ENCODE assay signal across 8 mouse cellular contexts in the genomic region with DNA sequence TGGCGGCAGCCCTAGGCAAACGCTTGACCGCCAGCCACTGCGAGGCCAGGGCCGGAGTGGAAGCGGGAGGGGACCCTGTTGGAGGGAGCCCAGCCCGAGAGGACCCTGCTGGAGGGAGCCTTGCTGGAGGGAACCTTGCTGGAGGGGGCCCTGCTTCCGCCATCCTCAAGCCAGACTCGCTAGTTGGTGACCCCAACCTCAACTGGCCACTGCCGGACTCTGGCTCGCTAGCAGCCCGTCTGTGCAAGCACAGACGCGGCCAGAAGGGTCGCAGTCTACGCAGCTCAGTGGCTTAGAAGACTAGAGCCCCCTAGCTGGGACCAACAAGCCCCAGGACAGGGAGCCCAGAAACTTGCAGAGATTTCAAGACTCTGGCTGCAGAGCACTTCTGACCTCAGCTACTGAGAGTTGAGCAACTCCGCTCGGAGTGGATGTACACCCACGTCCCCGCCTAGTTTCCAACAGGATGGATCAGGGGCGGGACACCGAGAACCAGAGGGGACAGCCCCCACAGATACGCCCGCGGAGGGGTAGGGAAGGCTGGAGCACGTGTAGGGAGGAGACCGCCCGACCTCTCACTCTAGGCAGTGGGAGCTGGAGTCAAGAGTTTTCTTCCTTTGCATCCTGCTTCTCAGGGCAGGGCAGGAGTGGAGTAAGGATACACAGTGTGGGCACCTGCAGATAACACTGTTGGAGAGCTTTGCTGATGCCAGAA. TPM values are rescaled to one million over a fixed set of nuclear protein-coding genes. Genes with fewer than 3 reads are reported as not detected.
DNase-seq lines count a peak whose midpoint lies in the region; ATAC-seq lines count a peak whose summit lies in the region.

A gene (minus strand): TSS at position 346 of the 715 bp plus-strand sequence.

- DNase-seq in gastrocnemius, postnatal 10 days: peak; percentile 3
- no peak for DNase-seq in gastrocnemius, postnatal 25 days
- DNase-seq in ES-CJ7 (ENCODE audit: low read depth, low spot score): peak; percentile 63
- peak; percentile 15 for DNase-seq in forebrain, embryonic 14.5 days (ENCODE audit: low spot score)
- DNase-seq in neural tube, embryonic 11.5 days (ENCODE audit: low spot score): peak; percentile 57
- DNase-seq in frontal cortex, postnatal 36 days (ENCODE audit: low spot score in 2 of 2): no peak
- DNase-seq in left cerebral cortex, adult 11 months (ENCODE audit: low spot score): no peak

- no peaks in the 10 kb centered on the region for H3K9me3 ChIP-seq in forebrain, embryonic 14.5 days (replicated peaks; ENCODE audit: control insufficient read depth, low read length)
- H3K9me3 ChIP-seq in intestine, embryonic 15.5 days: no peaks in the 10 kb centered on the region
- no peaks in the 10 kb centered on the region for H3K9me3 ChIP-seq in neural tube, embryonic 11.5 days (ENCODE audit: control insufficient read depth, low read length)

- H3K9ac ChIP-seq in forebrain, embryonic 14.5 days (ENCODE audit: low read length): peak within 1 kb of the TSS; percentile 43; the same call in 1 of the 2 replicates
- no peak within 1 kb of the TSS for H3K9ac ChIP-seq in intestine, embryonic 15.5 days
- peak within 1 kb of the TSS; percentile 39 for H3K9ac ChIP-seq in neural tube, embryonic 11.5 days (ENCODE audit: low read length)

- peak within 1 kb of the TSS; percentile 68 for H3K4me2 ChIP-seq in forebrain, embryonic 14.5 days (ENCODE audit: low read length)
- H3K4me2 ChIP-seq in intestine, embryonic 15.5 days (replicated peaks): peak within 1 kb of the TSS; percentile 82
- H3K4me2 ChIP-seq in neural tube, embryonic 11.5 days (ENCODE audit: low read depth): peak within 1 kb of the TSS; percentile 75

- H3K36me3 ChIP-seq in forebrain, embryonic 14.5 days (ENCODE audit: control insufficient read depth, insufficient read depth, low read length): no peaks in the 10 kb centered on the region
- no peaks in the 10 kb centered on the region for H3K36me3 ChIP-seq in intestine, embryonic 15.5 days
- H3K36me3 ChIP-seq in neural tube, embryonic 11.5 days (ENCODE audit: control insufficient read depth, insufficient read depth, low read length): no peaks in the 10 kb centered on the region

- H3K27me3 ChIP-seq in forebrain, embryonic 14.5 days (replicated peaks; ENCODE audit: control insufficient read depth, insufficient read depth, low read length): no peaks in the 10 kb centered on the region
- H3K27me3 ChIP-seq in intestine, embryonic 15.5 days (replicated peaks): no peaks in the 10 kb centered on the region; the same call in 1 of the 2 replicates
- peaks cover 5% of the 10 kb centered on the region; the same call in 1 of the 2 replicates for H3K27me3 ChIP-seq in neural tube, embryonic 11.5 days (ENCODE audit: control insufficient read depth, insufficient read depth, low read length)

- peak within 1 kb of the TSS; percentile 39 for H3K4me3 ChIP-seq in forebrain, embryonic 14.5 days (ENCODE audit: low read depth, low read length)
- H3K4me3 ChIP-seq in intestine, embryonic 15.5 days (replicated peaks): peak within 1 kb of the TSS; percentile 33
- H3K4me3 ChIP-seq in neural tube, embryonic 11.5 days (ENCODE audit: low read depth, low read length): peak within 1 kb of the TSS; percentile 33

- peak; percentile 67; the same call in 1 of the 2 replicates for ATAC-seq in forebrain, embryonic 14.5 days
- peak; percentile 56 for ATAC-seq in intestine, embryonic 15.5 days
- peak; percentile 68 for ATAC-seq in neural tube, embryonic 11.5 days (ENCODE audit: insufficient read depth, low FRiP score, low TSS enrichment)

- H3K27ac ChIP-seq in forebrain, embryonic 14.5 days (ENCODE audit: low read depth, low read length): no peak within 1 kb of the TSS
- no peak within 1 kb of the TSS for H3K27ac ChIP-seq in intestine, embryonic 15.5 days
- no peak within 1 kb of the TSS for H3K27ac ChIP-seq in neural tube, embryonic 11.5 days (ENCODE audit: low read depth, low read length)

- WGBS in forebrain, embryonic 14.5 days: 26% methylated on average over 28 of the region's 28 CpGs
- WGBS in intestine, embryonic 15.5 days: 24% methylated on average over 28 of the region's 28 CpGs
- WGBS in neural tube, embryonic 11.5 days: 17% methylated on average over 28 of the region's 28 CpGs

- no peaks in the 10 kb centered on the region for H3K4me1 ChIP-seq in forebrain, embryonic 14.5 days (ENCODE audit: control insufficient read depth, insufficient read depth, low read length)
- no peaks in the 10 kb centered on the region for H3K4me1 ChIP-seq in intestine, embryonic 15.5 days (replicated peaks)
- H3K4me1 ChIP-seq in neural tube, embryonic 11.5 days (ENCODE audit: control insufficient read depth, insufficient read depth, low read length): no peaks in the 10 kb centered on the region

RNA-seq across cellular contexts. Expression of the gene that starts here (rescaled TPM):
- under 1 TPM in 1 of 2 experiments, not detected in 1; 0.07 TPM for total RNA-seq in gastrocnemius, postnatal 10 days (2021)
- not detected for total RNA-seq in gastrocnemius, postnatal 25 days (2021)
- polyA plus RNA-seq in forebrain, embryonic 14.5 days (2014; fragmentation: Nextera tagmentation; extraction: Ambion mirVana): 1.2 and 1.4 TPM in 2 replicates
- polyA plus RNA-seq in intestine, embryonic 15.5 days (2015; fragmentation: Nextera tagmentation; extraction: Ambion mirVana): 0.14 and 0.46 TPM in 2 replicates
- 0.13 and 0.69 TPM in 2 replicates for polyA plus RNA-seq in neural tube, embryonic 11.5 days (2014; fragmentation: Nextera tagmentation; extraction: Ambion mirVana)

Comparison
In these comparisons a context has a peak if more than half of its experiments do, and no peak if none do; other contexts are left out.
1. Peak in DNase-seq in gastrocnemius, postnatal 10 days; RNA of the gene not detected or under 1 TPM.
2. Peak in ATAC-seq, H3K4me3 ChIP-seq and H3K4me2 ChIP-seq in intestine, embryonic 15.5 days; RNA of the gene not detected or under 1 TPM.
3. Peak in DNase-seq, ATAC-seq, H3K4me3 ChIP-seq, H3K9ac ChIP-seq and H3K4me2 ChIP-seq in neural tube, embryonic 11.5 days; RNA of the gene not detected or under 1 TPM.
4. DNase-seq: peak in ES-CJ7 (single experiment) and forebrain, embryonic 14.5 days (single experiment); none in gastrocnemius, postnatal 25 days (single experiment), frontal cortex, postnatal 36 days (0 of 2) and left cerebral cortex, adult 11 months (single experiment).
5. Peak in every context shown above with its lines, with median percentiles within 50 percentile points of each other: ATAC-seq, H3K4me2 ChIP-seq and H3K4me3 ChIP-seq.